Mouse (Mus musculus) cerebellum, adult 8-10 months (tissue): Measurements from ENCODE around the gene Gm14743.
"Not testable (repeated sequence)": the region's sequence is repeated elsewhere in the genome, so short reads cannot be mapped to it uniquely, and the experiment has no call there.

ENCODE experiments used
- DNase-seq: peaks from one replicate; pipeline ENCODE4 v3.0.0; 2022

Gm14743 gene

DNA sequence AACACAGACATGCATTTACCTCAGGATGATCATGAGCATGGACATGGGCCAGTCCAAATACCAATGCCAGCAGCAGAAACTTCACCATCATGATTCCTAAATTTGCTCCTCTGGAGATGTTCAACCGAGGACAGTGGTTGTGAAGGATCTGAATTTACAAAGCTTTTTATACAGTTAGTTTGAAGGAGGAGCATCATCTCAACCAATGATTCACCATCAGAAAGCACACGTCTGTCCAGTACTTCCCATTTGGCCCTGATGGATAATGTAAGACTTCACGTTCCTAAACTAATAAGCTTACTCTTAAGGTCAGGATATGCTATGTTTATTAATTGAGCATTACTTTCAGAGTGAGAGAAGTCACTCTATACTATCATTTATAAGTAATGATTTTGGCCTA, at the start of gene Gm14743:
Gene Gm14743 (minus strand): TSS at position 101 of the 400 bp plus-strand sequence.
- not testable (repeated sequence) for DNase-seq

GRCm38 (mm10) chrX:78202829-78203228, 42.9 kb downstream of the Gm14743 start:
- DNase-seq, result no peak

DNA sequence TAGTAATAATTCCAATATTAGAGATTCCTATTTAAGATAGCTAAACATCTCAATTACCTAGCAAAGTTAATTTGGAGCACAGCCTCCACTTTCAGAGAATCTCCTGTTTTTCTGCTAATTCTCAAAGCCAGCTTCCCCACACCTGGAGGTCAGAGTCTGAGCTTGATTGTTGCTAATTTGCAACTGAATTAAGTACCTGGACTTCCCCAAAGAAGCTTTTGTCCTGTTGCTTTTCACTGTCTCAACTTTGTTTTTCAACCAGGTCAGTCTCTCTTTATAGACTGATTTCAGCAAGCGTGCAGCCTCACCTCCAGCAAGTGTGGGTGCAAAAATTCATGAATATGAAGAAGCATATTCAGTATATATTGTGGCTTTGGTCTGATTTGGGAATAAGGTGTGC, 43.5 kb downstream of the Gm14743 start:
- not testable (repeated sequence) for DNase-seq
